Mouse (Mus musculus) cerebellum, adult 2 months (tissue): ENCODE results near the gene Sdhd. TPM values are rescaled to one million over a fixed set of nuclear protein-coding genes. Genes with fewer than 3 reads are reported as not detected.

Source experiments
- DNase-seq, 2 experiments: peaks; one replicate each; pipeline ENCODE4 v3.0.0; 2021
- H3K27ac ChIP-seq: fragments of 200-500 bp; 2 replicates; pipeline ENCODE4 v1.5.1; 2012; ENCODE audit warnings: low read length, control low read depth, inconsistent platforms; ENCODE audit not compliant: insufficient read depth
- H3K27me3 ChIP-seq: fragments of 200-500 bp; 2 replicates; pipeline ENCODE4 v1.6.1; 2012; ENCODE audit warnings: inconsistent platforms, mild to moderate bottlenecking, low read length, moderate library complexity; ENCODE audit not compliant: control insufficient read depth, insufficient read depth
- H3K4me1 ChIP-seq: fragments of 200-500 bp; 2 replicates; pipeline ENCODE4 v1.6.1; 2011; ENCODE audit warnings: low read length; ENCODE audit not compliant: control insufficient read depth, insufficient read depth
- H3K4me3 ChIP-seq: fragments of 200-500 bp; replicated peaks from 2 replicates; pipeline ENCODE3; 2011; ENCODE audit warnings: mild to moderate bottlenecking, low read depth, low read length, control low read depth; ENCODE audit not compliant: insufficient read depth
- CTCF ChIP-seq: fragments of 200-500 bp; IDR thresholded peaks from 2 replicates; pipeline ENCODE4 v1.5.1; 2011; ENCODE audit warnings: low read depth, mild to moderate bottlenecking, control low read depth, low read length, moderate library complexity, borderline replicate concordance; ENCODE audit not compliant: insufficient read depth
- POLR2A ChIP-seq: fragments of 200-500 bp; IDR thresholded peaks from 2 replicates; pipeline ENCODE4 v1.6.1; 2011; ENCODE audit warnings: low read length, control low read depth, borderline replicate concordance; ENCODE audit not compliant: insufficient read depth
- WGBS: fragments of 180-500 bp; shearing (Covaris S2); methylation state at CpG from one replicate; pipeline ENCODE4 v1.1.7; 2018; 5-methylcytosine and 5-hydroxymethylcytosine counted together
- polyA plus RNA-seq: library from polyadenylated mRNA; depleted of rRNA; stranded (reverse); fragments of >200 nt; gene quantifications from 2 replicates; pipeline ENCODE4 v1.2.3, GENCODE M21; 2012

Gene Sdhd
- polyA plus RNA-seq, 1 experiment: 193 TPM

DNA sequence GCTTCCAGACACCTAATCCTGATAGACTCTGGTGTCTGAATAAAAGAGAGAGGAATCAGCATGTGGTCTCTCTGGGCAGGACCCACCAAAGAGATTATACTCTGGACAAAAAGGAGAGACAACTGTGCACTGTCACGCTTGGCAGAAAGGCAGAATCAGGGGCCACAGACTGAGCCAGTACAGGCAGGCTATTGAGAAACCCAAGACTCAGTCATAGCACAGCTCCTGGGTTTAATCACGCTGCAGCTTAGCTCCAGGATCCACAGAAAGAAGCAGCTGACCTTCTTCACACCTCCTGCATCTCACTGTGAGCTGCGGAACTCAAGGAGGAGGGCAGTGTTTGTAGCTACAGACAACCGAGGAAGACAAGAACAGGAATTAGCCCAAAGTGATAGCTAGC lies 23.2 kb downstream of the Sdhd start:
- H3K4me1 ChIP-seq: no peaks in the 10 kb centered on the region
- H3K4me3 ChIP-seq: no peak overlapping the region
- H3K27ac ChIP-seq: no peak overlapping the region
- 33% methylated on average over 4 of the region's 4 CpGs for WGBS
- no peak for DNase-seq
- TF ChIP-seq CTCF: no peak
- no peak for TF ChIP-seq POLR2A
- H3K27me3 ChIP-seq: no peaks in the 10 kb centered on the region

DNA sequence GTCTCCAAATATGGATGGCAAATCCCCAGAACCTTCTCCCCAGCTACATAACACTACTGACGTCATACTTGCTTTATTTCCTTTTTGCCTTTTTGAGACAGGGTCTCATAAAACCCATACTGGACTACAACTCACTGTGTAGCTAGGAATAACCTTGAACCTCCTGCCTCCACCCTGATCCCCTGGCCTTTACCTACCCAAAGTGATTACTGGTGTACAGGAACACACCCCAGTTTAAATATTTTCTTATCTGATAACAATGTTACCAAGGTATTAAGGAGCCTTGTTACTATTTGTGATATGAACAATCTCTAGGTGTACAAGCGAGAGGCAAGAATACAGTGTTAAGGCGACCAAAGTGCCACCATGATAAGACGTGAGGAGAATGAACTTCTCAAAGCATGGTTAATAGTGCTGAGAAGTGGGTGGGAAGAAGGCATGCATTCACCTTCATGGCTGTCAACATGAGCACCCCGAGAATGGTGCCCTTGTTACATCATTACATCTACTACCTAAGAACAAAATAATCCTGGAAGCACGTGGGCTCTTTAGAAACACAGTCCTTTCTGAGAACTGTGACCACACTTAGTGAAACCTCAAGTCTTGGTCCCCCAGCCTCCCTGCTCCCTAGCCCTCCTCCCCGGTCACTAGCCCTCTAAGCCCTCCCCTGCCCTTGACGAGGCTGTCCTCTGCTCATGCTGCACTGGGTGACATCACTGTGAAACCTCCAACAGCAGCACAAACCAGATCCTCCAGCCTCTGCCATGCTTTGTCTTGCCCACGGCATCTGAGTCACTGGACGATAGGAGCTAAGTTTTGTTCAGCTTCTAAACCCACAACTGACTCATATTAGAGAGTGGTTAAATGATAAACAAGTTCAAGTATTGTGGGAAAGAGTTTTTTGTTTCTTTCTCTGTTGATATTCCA lies 33.8 kb downstream of the Sdhd start:
- DNase-seq: no peak
- Histone ChIP-seq H3K4me1 (no peaks in the 10 kb centered on the region), H3K4me3 (no peak overlapping the region), H3K27ac (no peak overlapping the region), H3K27me3 (no peaks in the 10 kb centered on the region)
- 76% methylated on average over 10 of the region's 10 CpGs for WGBS
- TF ChIP-seq POLR2A: no peak

DNA sequence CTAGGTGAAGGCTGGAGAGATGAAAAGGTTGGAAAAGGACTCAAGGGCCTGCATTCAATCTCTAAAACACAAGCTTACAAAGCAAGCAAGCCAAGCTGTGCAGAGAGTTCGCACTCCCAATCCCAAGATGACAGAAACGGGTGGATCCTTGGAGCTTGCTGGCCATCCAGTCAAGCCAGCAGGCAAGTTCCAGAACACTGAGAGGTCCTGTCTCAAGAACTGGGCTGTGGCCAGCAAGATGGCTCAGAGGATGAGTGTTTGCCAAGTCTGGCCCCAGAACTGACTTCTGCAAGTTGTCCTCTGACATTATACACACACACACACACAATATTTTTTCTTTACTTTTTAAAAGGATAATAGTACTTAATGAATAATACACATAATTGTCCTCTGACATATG lies 35.7 kb downstream of the Sdhd start:
- DNase-seq: no peak
- no peak overlapping the region for H3K4me3 ChIP-seq
- H3K27ac ChIP-seq: no peak overlapping the region
- no peaks in the 10 kb centered on the region for H3K4me1 ChIP-seq
- TF ChIP-seq POLR2A (no peak), CTCF (no peak)
- H3K27me3 ChIP-seq: no peaks in the 10 kb centered on the region
- 40% methylated on average over 2 of the region's 2 CpGs for WGBS

DNA sequence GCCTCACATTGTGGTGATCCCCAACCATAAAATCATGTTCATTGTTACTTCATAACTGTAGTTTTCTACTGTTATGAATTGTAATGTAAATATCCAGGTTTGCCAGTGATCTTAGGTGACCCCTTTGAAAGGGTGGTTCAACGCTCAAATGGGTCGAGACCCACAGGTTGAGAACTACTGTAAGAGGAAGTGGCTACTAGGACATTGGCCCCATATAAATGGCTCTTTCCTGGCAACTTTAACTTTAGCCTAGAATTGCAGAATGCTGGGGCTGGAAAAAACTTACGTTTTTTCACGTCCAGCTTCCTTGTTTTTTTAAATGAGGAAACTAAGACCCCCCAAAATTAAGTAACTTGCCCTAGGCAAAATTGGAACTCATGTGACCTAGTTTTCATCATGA lies 36.2 kb downstream of the Sdhd start:
- Histone ChIP-seq H3K27me3 (no peaks in the 10 kb centered on the region), H3K27ac (no peak overlapping the region), H3K4me3 (no peak overlapping the region), H3K4me1 (no peaks in the 10 kb centered on the region)
- 89% methylated on average over 4 of the region's 4 CpGs for WGBS
- DNase-seq: no peak
- no peak for TF ChIP-seq POLR2A
- no peak for TF ChIP-seq CTCF

DNA sequence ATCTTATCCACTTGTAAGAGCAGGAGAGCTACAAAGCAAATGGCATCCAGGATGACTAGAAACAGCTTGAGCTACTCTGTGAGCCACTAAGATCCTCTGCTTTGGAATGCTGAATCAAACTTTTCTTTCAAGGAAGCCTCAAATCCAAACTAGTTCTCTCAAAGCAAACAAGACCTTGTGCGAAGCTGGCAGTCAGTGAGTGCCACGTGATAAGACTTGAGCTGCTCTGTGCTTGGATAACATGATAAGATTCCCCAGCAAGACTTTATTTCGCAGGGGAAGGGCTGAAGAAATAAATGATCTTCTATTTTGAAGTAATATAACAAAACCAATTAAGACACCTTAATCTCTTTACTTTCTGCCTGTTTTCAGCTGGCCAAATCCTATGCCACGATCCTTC lies 37.7 kb downstream of the Sdhd start:
- Histone ChIP-seq H3K4me1 (no peaks in the 10 kb centered on the region), H3K27ac (no peak overlapping the region), H3K4me3 (no peak overlapping the region), H3K27me3 (no peaks in the 10 kb centered on the region)
- no peak for DNase-seq
- WGBS: 91% methylated on average over 4 of the region's 4 CpGs
- no peak for TF ChIP-seq CTCF
- no peak for TF ChIP-seq POLR2A

DNA sequence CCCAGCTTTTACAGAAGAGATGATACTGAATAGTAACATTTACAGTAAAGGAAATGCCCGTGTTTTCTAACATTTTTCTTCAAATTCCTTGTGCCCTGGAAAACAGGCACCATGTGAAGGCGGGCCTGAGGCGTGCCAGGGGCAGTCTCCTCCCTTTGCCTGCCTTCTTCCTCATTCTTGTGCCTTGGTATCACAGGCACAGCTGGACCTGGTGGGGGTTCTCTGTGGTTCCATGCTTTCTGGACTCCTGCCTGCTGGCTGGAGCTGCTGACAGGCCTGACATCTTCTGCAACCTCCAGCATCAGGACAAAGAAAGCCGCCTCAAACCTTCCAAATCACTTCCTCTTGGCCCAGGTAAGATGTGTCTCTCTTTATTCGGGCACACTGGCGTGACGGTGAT lies 38.4 kb downstream of the Sdhd start:
- WGBS: 37% methylated on average over 7 of the region's 7 CpGs
- no peak for TF ChIP-seq POLR2A
- no peak for TF ChIP-seq CTCF

DNA sequence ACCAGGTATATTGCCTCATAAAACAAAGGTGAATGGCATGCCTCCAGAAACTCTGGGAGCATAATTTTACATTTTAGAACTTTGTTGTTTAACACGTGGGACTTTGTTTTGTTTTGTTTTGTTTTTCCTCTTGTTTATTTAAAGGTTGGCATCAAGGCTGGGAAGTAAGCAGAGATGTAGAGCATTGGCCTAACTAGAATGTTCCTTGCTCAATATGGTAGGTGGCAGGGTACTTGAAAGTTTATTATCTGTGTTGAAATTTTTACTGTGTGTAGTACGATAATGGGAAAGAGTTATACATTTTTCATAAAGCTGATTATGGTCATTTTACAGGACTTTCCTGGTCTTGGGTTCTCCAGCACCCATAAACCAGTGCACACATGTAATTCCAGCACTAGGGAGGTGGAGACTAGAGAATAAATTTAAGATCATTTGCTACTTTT lies 41.7 kb downstream of the Sdhd start:
- no peak for DNase-seq
- TF ChIP-seq CTCF (no peak), POLR2A (no peak)
- WGBS: 84% methylated on average over 2 of the region's 2 CpGs
- H3K4me1 ChIP-seq: no peaks in the 10 kb centered on the region
- H3K4me3 ChIP-seq: no peak overlapping the region
- H3K27me3 ChIP-seq: no peaks in the 10 kb centered on the region; the same call in 1 of the 2 replicates
- H3K27ac ChIP-seq: no peak overlapping the region

More for the DNA sequence above, 38.4 kb downstream of the Sdhd start:
- DNase-seq: no peak
- Histone ChIP-seq H3K27me3 (no peaks in the 10 kb centered on the region; the same call in 1 of the 2 replicates), H3K27ac (no peak overlapping the region), H3K4me3 (no peak overlapping the region), H3K4me1 (no peaks in the 10 kb centered on the region)
